Mouse (Mus musculus) limb, embryonic 11.5 days (tissue): ENCODE measurements at regions not wholly inside any gene's neighbourhood (a gene's known extent, or its start where the extent isn't known, plus 50 kb on each side); places are given as distances from the start of the nearest gene placed in this dataset.

ENCODE experiments used
- ATAC-seq: fragments of 200-750 bp; cut with Nextera tagmentation; 2 replicates; pipeline ENCODE4 v1.8.0; 2017; ENCODE audit warnings: low read depth; ENCODE audit not compliant: insufficient number of reproducible peaks, low FRiP score, low TSS enrichment
- DNase-seq: peaks from one replicate; pipeline ENCODE4 v3.0.0-alpha.2; 2015; ENCODE audit warnings: low spot score
- H3K27ac ChIP-seq: fragments of 300-500 bp; sonication (generic); replicated peaks from 2 replicates; pipeline ENCODE4 v1.5.1; 2014; ENCODE audit warnings: low read depth, mild to moderate bottlenecking, low read length
- H3K27me3 ChIP-seq: fragments of 300-500 bp; sonication (generic); 2 replicates; pipeline ENCODE4 v1.6.1; 2014; ENCODE audit warnings: mild to moderate bottlenecking, low read length, mixed read lengths; ENCODE audit not compliant: control insufficient read depth, insufficient read depth
- H3K36me3 ChIP-seq: fragments of 300-500 bp; sonication (generic); 2 replicates; pipeline ENCODE4 v1.6.1; 2014; ENCODE audit warnings: mild to moderate bottlenecking, low read length, moderate library complexity, mixed read lengths; ENCODE audit not compliant: control insufficient read depth, insufficient read depth
- H3K4me1 ChIP-seq: fragments of 300-500 bp; sonication (generic); 2 replicates; pipeline ENCODE4 v1.6.1; 2014; ENCODE audit warnings: low read length, mixed read lengths; ENCODE audit not compliant: control insufficient read depth, insufficient read depth
- H3K4me2 ChIP-seq: fragments of 300-500 bp; sonication (generic); 2 replicates; pipeline ENCODE4 v1.6.1; 2014; ENCODE audit warnings: low read depth, mild to moderate bottlenecking, moderate library complexity; ENCODE audit not compliant: severe bottlenecking
- H3K4me3 ChIP-seq: fragments of 300-500 bp; sonication (generic); 2 replicates; pipeline ENCODE4 v1.5.1; 2014; ENCODE audit warnings: low read depth, low read length
- H3K9ac ChIP-seq: fragments of 300-500 bp; sonication (generic); 2 replicates; pipeline ENCODE4 v1.6.1; 2014; ENCODE audit warnings: mild to moderate bottlenecking, low read length
- H3K9me3 ChIP-seq: fragments of 300-500 bp; sonication (generic); 2 replicates; pipeline ENCODE4 v1.6.1; 2016; ENCODE audit warnings: low read length; ENCODE audit not compliant: control insufficient read depth
- WGBS: fragments of 180-500 bp; shearing (Covaris S2); extraction: QIAGEN DNeasy Blood & Tissue Kit; methylation state at CpG from one replicate; pipeline ENCODE4 v1.1.7; 2014; 5-methylcytosine and 5-hydroxymethylcytosine counted together

GRCm38 (mm10) chr9:93130561-93130960 lies 588.5 kb downstream of the Plod2 start:
- Histone ChIP-seq H3K9me3 (no peaks in the 10 kb centered on the region), H3K27ac (no peak overlapping the region), H3K4me3 (no peak overlapping the region), H3K27me3 (no peaks in the 10 kb centered on the region), H3K9ac (no peak overlapping the region), H3K4me2 (no peak overlapping the region), H3K36me3 (no peaks in the 10 kb centered on the region), H3K4me1 (no peaks in the 10 kb centered on the region)
- 75% methylated on average over 1 of the region's 1 CpGs for WGBS
- no peak for ATAC-seq
- DNase-seq, result no peak

- Histone ChIP-seq H3K27ac (no peak overlapping the region), H3K9ac (no peak overlapping the region), H3K4me1 (no peaks in the 10 kb centered on the region), H3K4me2 (no peak overlapping the region), H3K4me3 (no peak overlapping the region), H3K27me3 (no peaks in the 10 kb centered on the region), H3K36me3 (no peaks in the 10 kb centered on the region), H3K9me3 (no peaks in the 10 kb centered on the region)
- ATAC-seq (no peak), DNase-seq (no peak)
Measured at GRCm38 (mm10) chr9:93131620-93132200, 589.7 kb downstream of the Plod2 start.

GRCm38 (mm10) chr9:93136349-93136748 lies 594.3 kb downstream of the Plod2 start:
- no peak for ATAC-seq
- no peaks in the 10 kb centered on the region for H3K36me3 ChIP-seq
- no peak for DNase-seq
- no peak overlapping the region for H3K4me3 ChIP-seq
- H3K9me3 ChIP-seq, result no peaks in the 10 kb centered on the region
- H3K27me3 ChIP-seq, result no peaks in the 10 kb centered on the region
- WGBS, result 89% methylated on average over 1 of the region's 1 CpGs
- H3K4me2 ChIP-seq, result no peak overlapping the region
- H3K27ac ChIP-seq, result no peak overlapping the region
- no peak overlapping the region for H3K9ac ChIP-seq
- no peaks in the 10 kb centered on the region for H3K4me1 ChIP-seq

GRCm38 (mm10) chr9:93170071-93170470 lies 628.0 kb downstream of the Plod2 start:
- Histone ChIP-seq H3K27me3 (no peaks in the 10 kb centered on the region), H3K27ac (no peak overlapping the region), H3K36me3 (no peaks in the 10 kb centered on the region), H3K4me3 (no peak overlapping the region), H3K9me3 (no peaks in the 10 kb centered on the region), H3K4me2 (no peak overlapping the region), H3K9ac (no peak overlapping the region), H3K4me1 (no peaks in the 10 kb centered on the region)
- DNase-seq (no peak), ATAC-seq (no peak)

GRCm38 (mm10) chr9:93186638-93187037 lies 644.6 kb downstream of the Plod2 start:
- Histone ChIP-seq H3K9ac (no peak overlapping the region), H3K4me3 (no peak overlapping the region), H3K9me3 (no peaks in the 10 kb centered on the region), H3K36me3 (no peaks in the 10 kb centered on the region), H3K4me2 (no peak overlapping the region), H3K27me3 (no peaks in the 10 kb centered on the region), H3K4me1 (no peaks in the 10 kb centered on the region), H3K27ac (no peak overlapping the region)
- 56% methylated on average over 1 of the region's 1 CpGs for WGBS
- no peak for DNase-seq
- no peak for ATAC-seq

GRCm38 (mm10) chr9:93232562-93232961 lies 690.5 kb downstream of the Plod2 start:
- no peak overlapping the region for H3K27ac ChIP-seq
- no peak for ATAC-seq
- no peak for DNase-seq
- H3K9ac ChIP-seq, result no peak overlapping the region
- H3K27me3 ChIP-seq, result no peaks in the 10 kb centered on the region
- H3K4me1 ChIP-seq, result no peaks in the 10 kb centered on the region
- H3K9me3 ChIP-seq, result no peaks in the 10 kb centered on the region
- no peaks in the 10 kb centered on the region for H3K36me3 ChIP-seq
- no peak overlapping the region for H3K4me2 ChIP-seq
- H3K4me3 ChIP-seq, result no peak overlapping the region

- WGBS, result 93% methylated on average over 3 of the region's 3 CpGs
Measured at GRCm38 (mm10) chr9:93252146-93252545, 710.1 kb downstream of the Plod2 start.

GRCm38 (mm10) chr9:93297332-93297731 lies 755.3 kb downstream of the Plod2 start:
- H3K27me3 ChIP-seq, result no peaks in the 10 kb centered on the region
- H3K9me3 ChIP-seq, result no peaks in the 10 kb centered on the region
- no peak overlapping the region for H3K4me2 ChIP-seq
- WGBS, result 76% methylated on average over 2 of the region's 2 CpGs
- no peak overlapping the region for H3K27ac ChIP-seq
- ATAC-seq, result no peak
- no peak overlapping the region for H3K4me3 ChIP-seq
- H3K4me1 ChIP-seq, result no peaks in the 10 kb centered on the region
- H3K36me3 ChIP-seq, result no peaks in the 10 kb centered on the region
- no peak for DNase-seq
- no peak overlapping the region for H3K9ac ChIP-seq

More at GRCm38 (mm10) chr9:93252146-93252545, 710.1 kb downstream of the Plod2 start:
- DNase-seq, result no peak
- Histone ChIP-seq H3K4me2 (no peak overlapping the region), H3K36me3 (no peaks in the 10 kb centered on the region), H3K9ac (no peak overlapping the region), H3K4me1 (no peaks in the 10 kb centered on the region), H3K4me3 (no peak overlapping the region), H3K27me3 (no peaks in the 10 kb centered on the region), H3K27ac (no peak overlapping the region), H3K9me3 (no peaks in the 10 kb centered on the region)
- ATAC-seq, result no peak

GRCm38 (mm10) chr9:93306753-93307152 lies 764.7 kb downstream of the Plod2 start:
- Histone ChIP-seq H3K9ac (no peak overlapping the region), H3K4me2 (no peak overlapping the region), H3K4me1 (no peaks in the 10 kb centered on the region), H3K36me3 (no peaks in the 10 kb centered on the region), H3K9me3 (no peaks in the 10 kb centered on the region), H3K27ac (no peak overlapping the region), H3K4me3 (no peak overlapping the region), H3K27me3 (no peaks in the 10 kb centered on the region)
- ATAC-seq (peak; percentile 65; the same call in 1 of the 2 replicates), DNase-seq (no peak)
- 24% methylated on average over 2 of the region's 2 CpGs for WGBS
